Mouse (Mus musculus) brain, adult 10 weeks (tissue): ENCODE data around the gene Pkd1l1. TPM values are rescaled to one million over a fixed set of nuclear protein-coding genes. Genes with fewer than 3 reads are reported as not detected.

ENCODE experiments used
- polyA plus RNA-seq: library from polyadenylated mRNA; stranded (reverse); fragments of 350-450 nt; fragmentation: Illumina TruSeq; extraction: RNeasy Lipid Tissue Mini Kit (QIAGEN cat#74804); gene quantifications from one replicate; pipeline ENCODE4 v1.2.3, GENCODE M21; 2015; ENCODE audit warnings: low read depth, low replicate concordance

Gene Pkd1l1
- polyA plus RNA-seq = not detected

GRCm38 (mm10) chr11:8973166-8973565, at the start of gene Pkd1l1:
Gene Pkd1l1 (minus strand): TSS chr11:8973266.

GRCm38 (mm10) chr11:9010853-9011339, 37.8 kb upstream of the Pkd1l1 start, which contains the start of gene Hus1:
Gene Hus1 (minus strand): TSS chr11:9011191.

Other genes starting within 250 kb of the Pkd1l1 start
- 12.8 TPM for gene Hus1, start 37.9 kb upstream of the Pkd1l1 start, polyA plus RNA-seq
- 2.3 TPM for gene Gm11992, start 75.3 kb upstream of the Pkd1l1 start, polyA plus RNA-seq
- gene Sun3, start 75.7 kb upstream of the Pkd1l1 start, polyA plus RNA-seq = not detected
- gene Upp1, start 144.8 kb upstream of the Pkd1l1 start, polyA plus RNA-seq = 5.8 TPM
- 0.03 TPM for gene Abca13, start 218.7 kb upstream of the Pkd1l1 start, polyA plus RNA-seq